8 mouse cellular contexts compared by ENCODE assay signal in genomic region chr8:46615936-46616335, GRCm38 (mm10). TPM values are rescaled to one million over a fixed set of nuclear protein-coding genes. Genes with fewer than 3 reads are reported as not detected.
DNase-seq lines count a peak whose midpoint lies in the region; ATAC-seq lines count a peak whose summit lies in the region.

No protein-coding gene starts in this region.

- intact Hi-C loops in heart, postnatal 14 days (cut with DNase I) = no loop called here

- 0 out of 2 replicates have a peak overlapping the region, but pooled peaks have one; percentile 89 for H3K27ac ChIP-seq in heart, embryonic 10.5 days
- H3K27ac ChIP-seq in neural tube, embryonic 12.5 days = no peak overlapping the region

- peak overlapping the region; percentile 92; the same call in 1 of the 2 replicates for H3K4me2 ChIP-seq in neural tube, embryonic 12.5 days (replicated peaks)

- no peak for ATAC-seq in neural tube, embryonic 12.5 days (ENCODE audit: low FRiP score, low read depth)

- 55% methylated on average over 8 of the region's 8 CpGs for WGBS in heart, embryonic 10.5 days
- WGBS in neural tube, embryonic 12.5 days = 91% methylated on average over 8 of the region's 8 CpGs

- peaks cover 25% of the 10 kb centered on the region for H3K4me1 ChIP-seq in heart, embryonic 10.5 days
- H3K4me1 ChIP-seq in neural tube, embryonic 12.5 days = peaks cover 7% of the 10 kb centered on the region

- no peaks in the 10 kb centered on the region for H3K9me3 ChIP-seq in heart, embryonic 10.5 days
- no peaks in the 10 kb centered on the region for H3K9me3 ChIP-seq in neural tube, embryonic 12.5 days

- no peak overlapping the region for H3K9ac ChIP-seq in neural tube, embryonic 12.5 days

- H3K4me3 ChIP-seq in heart, embryonic 10.5 days = peak overlapping the region; percentile 88
- H3K4me3 ChIP-seq in neural tube, embryonic 12.5 days = no peak overlapping the region

- H3K27me3 ChIP-seq in heart, embryonic 10.5 days (ENCODE audit: insufficient read depth, poor library complexity, severe bottlenecking) = no peaks in the 10 kb centered on the region
- H3K27me3 ChIP-seq in neural tube, embryonic 12.5 days (replicated peaks) = no peaks in the 10 kb centered on the region

- H3K36me3 ChIP-seq in heart, embryonic 10.5 days = no peaks in the 10 kb centered on the region
- no peaks in the 10 kb centered on the region for H3K36me3 ChIP-seq in neural tube, embryonic 12.5 days

- DNase-seq in heart, embryonic 10.5 days (ENCODE audit: low spot score) = no peak
- no peak for DNase-seq in heart, postnatal 14 days
- DNase-seq in neural tube, embryonic 10.5 days (ENCODE audit: extremely low spot score, low spot score) = no peak
- DNase-seq in liver = peak; percentile 21
- DNase-seq in thymus, postnatal 4 days = peak; percentile 26
- no peak for DNase-seq in gastrocnemius, postnatal 4 days (ENCODE audit: low spot score in 2 of 2)
- DNase-seq in layer of hippocampus, adult 8-10 months (ENCODE audit: low spot score in 2 of 2) = no peak

RNA-seq across cellular contexts. Expression of gene Primpol, which starts 1.1 kb away (rescaled TPM):
- 10.2 and 11.8 TPM in 2 replicates for polyA plus RNA-seq in heart, embryonic 10.5 days (2016; fragmentation: Nextera tagmentation; extraction: Ambion mirVana)
- total RNA-seq in heart, postnatal 14 days (2021) = 1 to 10 TPM; 3.0 to 3.6 TPM
- polyA plus RNA-seq in neural tube, embryonic 12.5 days (2016; fragmentation: Nextera tagmentation; extraction: Ambion mirVana) = 9.4 and 10.5 TPM in 2 replicates
- total RNA-seq in gastrocnemius, postnatal 4 days (2021) = 1 to 10 TPM; 6.2 to 7.5 TPM
- 1 to 10 TPM; 3.9 to 7.1 (median 5.6) TPM for total RNA-seq in layer of hippocampus, adult 8-10 months (2022)

RNA-seq across cellular contexts. Expression of gene Casp3, which starts 1.2 kb away (rescaled TPM):
- 63.7 and 73.3 TPM in 2 replicates for polyA plus RNA-seq in heart, embryonic 10.5 days (2016; fragmentation: Nextera tagmentation; extraction: Ambion mirVana)
- total RNA-seq in heart, postnatal 14 days (2021) = 1 to 10 TPM; 6.3 to 7.6 TPM
- polyA plus RNA-seq in neural tube, embryonic 12.5 days (2016; fragmentation: Nextera tagmentation; extraction: Ambion mirVana) = 190 and 208 TPM in 2 replicates
- 10 to 100 TPM; 29.9 to 31.7 TPM for total RNA-seq in gastrocnemius, postnatal 4 days (2021)
- 10 to 100 TPM in 3 of 4 experiments, 1 to 10 TPM in 1; 9.7 to 14.5 (median 10.9) TPM for total RNA-seq in layer of hippocampus, adult 8-10 months (2022)

Comparison
In these comparisons a context has a peak if more than half of its experiments do, and no peak if none do; other contexts are left out.
1. DNase-seq: peak in liver (single experiment) and thymus, postnatal 4 days (single experiment); none in heart, embryonic 10.5 days (single experiment), heart, postnatal 14 days (0 of 2), neural tube, embryonic 10.5 days (single experiment), gastrocnemius, postnatal 4 days (0 of 2) and layer of hippocampus, adult 8-10 months (0 of 2).